Mouse (Mus musculus) kidney, adult 2 months (tissue): ENCODE data around the gene Gm13276.
"Not testable (repeated sequence)": the region's sequence is repeated elsewhere in the genome, so short reads cannot be mapped to it uniquely, and the experiment has no call there.

Experiments used
- CTCF ChIP-seq: fragments of 200-500 bp; conservative IDR thresholded peaks from 2 replicates; pipeline ENCODE4 v1.5.1; 2011; ENCODE audit warnings: low read depth, mild to moderate bottlenecking, control low read depth, low read length, moderate library complexity, mixed read lengths; ENCODE audit not compliant: insufficient read depth, insufficient read length
- POLR2A ChIP-seq: fragments of 200-500 bp; IDR thresholded peaks from one replicate; pipeline ENCODE4 v1.6.1; 2011; ENCODE audit warnings: low read depth, low read length, control low read depth

DNA sequence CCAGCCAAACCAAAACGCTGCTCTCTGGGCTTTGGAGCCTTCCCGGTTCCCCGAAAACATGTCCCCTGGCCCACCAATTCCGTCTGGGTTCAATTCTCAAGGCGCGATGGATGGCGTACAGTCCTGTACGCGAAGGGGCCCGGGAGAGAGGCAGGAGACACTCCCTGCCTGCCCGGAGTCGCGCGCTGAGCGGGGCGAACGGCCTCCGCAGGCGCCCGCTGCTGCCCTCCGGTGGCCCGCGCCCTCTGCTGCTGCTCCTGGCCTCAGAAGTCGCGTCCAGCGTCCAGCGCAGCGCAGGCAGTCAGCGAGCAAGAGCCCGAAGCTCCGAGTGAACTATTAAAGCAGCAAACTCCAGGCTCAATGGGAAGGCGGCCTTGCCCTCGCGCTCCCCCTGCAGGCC lies 20.3 kb downstream of the Gm13276 start:
- not testable (repeated sequence) for TF ChIP-seq CTCF, POLR2A
